Mouse (Mus musculus) CD4-positive, CD25-positive, alpha-beta regulatory T cell, adult 9 weeks (primary cell): ENCODE results near the gene Qrfp. TPM values are rescaled to one million over a fixed set of nuclear protein-coding genes. Genes with fewer than 3 reads are reported as not detected.

Experiments
- polyA plus RNA-seq: library from polyadenylated mRNA; unstranded; fragments of 100-300 nt; shearing (Covaris generic); gene quantifications from one replicate; pipeline ENCODE4 v1.2.1, GENCODE M21; 2017

The Qrfp gene
- polyA plus RNA-seq, result 0.73 TPM

DNA sequence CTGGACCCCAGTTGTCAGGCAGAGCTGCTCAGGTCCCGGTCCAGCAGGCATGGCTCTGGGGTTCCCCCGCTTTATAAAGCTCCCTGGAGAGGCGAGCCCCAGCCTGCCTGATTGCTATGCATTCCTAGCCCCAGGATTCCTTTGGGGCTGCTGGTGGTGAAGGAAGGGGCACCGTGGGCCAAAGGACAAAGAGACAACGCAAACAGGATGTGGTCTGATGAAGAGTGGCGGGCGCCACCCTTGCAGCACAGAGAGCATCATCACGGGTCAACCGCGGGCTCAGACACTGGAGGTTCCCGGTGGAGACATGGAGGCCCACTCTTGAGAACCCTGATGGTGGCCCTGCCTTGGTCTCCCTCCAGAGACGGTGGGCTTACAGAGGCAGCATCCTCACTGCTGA lies at the start of gene Qrfp:
Gene Qrfp (minus strand): TSS at position 137 of the 400 bp plus-strand sequence.

DNA sequence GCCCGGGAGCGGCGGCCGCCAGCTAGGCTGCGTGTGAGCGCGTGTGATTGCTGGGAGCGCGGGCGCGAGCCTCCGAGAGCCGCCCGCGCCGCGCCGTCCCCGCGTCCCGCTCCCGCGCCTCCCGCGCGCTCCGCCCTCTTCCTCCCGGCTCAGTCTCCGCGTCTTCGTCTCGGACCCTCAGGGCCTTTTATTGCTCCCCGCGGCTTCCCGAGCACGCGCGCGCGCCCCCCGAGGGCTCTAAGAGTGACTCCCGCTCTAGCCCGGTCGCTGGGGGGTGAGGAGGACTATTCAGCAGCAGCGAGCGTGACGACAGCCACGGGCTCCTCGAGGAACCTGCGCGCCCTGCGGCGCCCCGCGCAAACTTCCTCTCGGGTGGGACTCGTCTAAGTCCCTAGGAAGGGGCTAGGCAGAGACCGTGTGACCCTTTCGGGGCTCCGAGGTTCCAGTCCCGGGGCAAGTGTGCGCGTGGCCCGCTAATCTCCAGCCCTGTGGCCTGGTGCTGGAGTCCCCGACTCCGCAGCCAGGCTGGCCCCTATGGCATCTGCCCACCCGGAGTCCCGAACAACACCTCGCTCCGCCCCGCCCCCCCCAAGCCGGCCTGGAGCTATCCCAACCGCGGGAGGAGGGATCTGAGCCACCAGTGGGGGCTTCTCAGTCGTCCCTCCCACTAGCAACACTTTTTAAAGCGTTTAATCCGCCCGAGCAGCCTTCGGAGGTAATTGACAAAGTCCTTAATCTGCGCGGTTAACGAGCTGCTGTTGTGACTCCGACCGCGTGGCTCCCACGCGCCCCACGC lies 35.7 kb upstream of the Qrfp start, which contains the start of gene Fibcd1:
Gene Fibcd1 (minus strand): TSS at position 110 of the 796 bp plus-strand sequence.

Other genes with a start within 250 kb of the Qrfp start
- 32.3 TPM for gene Fubp3, start 237.9 kb downstream of the Qrfp start, polyA plus RNA-seq
- not detected for gene Prdm12, start 170.5 kb downstream of the Qrfp start, polyA plus RNA-seq
- gene Exosc2, start 139.9 kb downstream of the Qrfp start, polyA plus RNA-seq, result 51.0 TPM
- 27.6 TPM for gene Abl1, start 122.2 kb downstream of the Qrfp start, polyA plus RNA-seq
- 0.21 TPM for gene Fibcd1, start 35.4 kb upstream of the Qrfp start, polyA plus RNA-seq
- not detected for gene Lamc3, start 76.7 kb upstream of the Qrfp start, polyA plus RNA-seq
- not detected for gene Aif1l, start 139.6 kb upstream of the Qrfp start, polyA plus RNA-seq
- gene Nup214, start 163.9 kb upstream of the Qrfp start, polyA plus RNA-seq, result 123 TPM